Mouse (Mus musculus) adrenal gland, postnatal 14 days (tissue): ENCODE data around the gene Pdhb. TPM values are rescaled to one million over a fixed set of nuclear protein-coding genes. Genes with fewer than 3 reads are reported as not detected.
A peak's percentile ranks its signal among the peaks of the same experiment; 100 is the strongest.

Experiments
- DNase-seq: peaks from one replicate; pipeline ENCODE4 v3.0.0; 2021; ENCODE audit warnings: mixed read lengths
- total RNA-seq: library from RNA; stranded (reverse); gene quantifications from 2 replicates; pipeline ENCODE4 v1.2.3, GENCODE M21; 2021

Pdhb gene
- total RNA-seq, 1 experiment from 2014 or later: 471 TPM

DNA sequence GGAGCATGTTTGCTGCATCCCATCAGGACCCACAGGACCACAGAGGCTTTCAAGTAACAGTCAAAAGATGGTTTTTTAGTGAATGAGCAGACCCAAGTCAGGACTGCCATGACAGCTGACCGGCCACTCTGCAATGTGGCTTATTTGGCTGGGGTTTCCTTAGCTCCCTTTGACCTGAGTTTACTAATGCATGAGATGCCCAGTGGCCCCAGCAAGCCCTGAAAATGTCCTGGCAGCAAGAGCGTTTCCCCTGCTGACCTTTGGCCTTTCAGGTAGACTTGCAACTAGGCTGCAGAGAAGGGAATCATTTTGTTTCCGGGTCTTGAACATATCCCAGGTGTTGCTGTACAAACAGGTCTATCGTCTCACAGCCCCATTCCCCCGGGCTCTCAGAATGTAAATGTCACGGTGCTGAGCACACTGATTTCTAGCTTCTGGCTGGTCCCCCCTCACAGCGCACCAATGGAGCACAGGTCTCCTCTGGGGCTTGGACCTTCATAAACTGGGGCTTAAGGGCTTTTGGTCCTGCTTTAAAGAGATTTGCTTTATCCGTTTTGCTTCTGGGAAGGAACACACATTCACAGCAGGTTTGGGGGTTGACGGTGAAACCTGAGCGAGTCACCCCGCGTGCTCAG, 18.6 kb upstream of the Pdhb start:
- DNase-seq: no peak

DNA sequence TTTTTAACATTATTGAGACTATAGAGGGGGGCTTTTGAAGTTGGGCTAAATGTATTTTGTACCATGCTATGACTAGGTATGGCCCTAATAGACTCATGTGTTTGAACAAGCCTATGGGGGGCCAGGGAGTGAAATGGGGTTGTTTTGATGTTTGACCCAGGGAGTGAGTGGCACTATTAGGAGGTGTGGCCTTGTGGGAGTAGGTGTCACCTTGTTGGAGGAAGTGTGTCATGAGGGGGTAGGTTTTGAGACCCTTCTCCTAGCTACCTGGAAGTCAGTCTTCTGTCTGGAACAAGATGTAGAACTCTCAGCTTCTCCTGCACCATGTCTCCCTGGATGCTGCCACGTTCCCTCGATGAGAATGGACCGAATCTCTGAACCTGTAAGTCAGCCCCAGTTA, 17.7 kb upstream of the Pdhb start:
- DNase-seq: no peak

DNA sequence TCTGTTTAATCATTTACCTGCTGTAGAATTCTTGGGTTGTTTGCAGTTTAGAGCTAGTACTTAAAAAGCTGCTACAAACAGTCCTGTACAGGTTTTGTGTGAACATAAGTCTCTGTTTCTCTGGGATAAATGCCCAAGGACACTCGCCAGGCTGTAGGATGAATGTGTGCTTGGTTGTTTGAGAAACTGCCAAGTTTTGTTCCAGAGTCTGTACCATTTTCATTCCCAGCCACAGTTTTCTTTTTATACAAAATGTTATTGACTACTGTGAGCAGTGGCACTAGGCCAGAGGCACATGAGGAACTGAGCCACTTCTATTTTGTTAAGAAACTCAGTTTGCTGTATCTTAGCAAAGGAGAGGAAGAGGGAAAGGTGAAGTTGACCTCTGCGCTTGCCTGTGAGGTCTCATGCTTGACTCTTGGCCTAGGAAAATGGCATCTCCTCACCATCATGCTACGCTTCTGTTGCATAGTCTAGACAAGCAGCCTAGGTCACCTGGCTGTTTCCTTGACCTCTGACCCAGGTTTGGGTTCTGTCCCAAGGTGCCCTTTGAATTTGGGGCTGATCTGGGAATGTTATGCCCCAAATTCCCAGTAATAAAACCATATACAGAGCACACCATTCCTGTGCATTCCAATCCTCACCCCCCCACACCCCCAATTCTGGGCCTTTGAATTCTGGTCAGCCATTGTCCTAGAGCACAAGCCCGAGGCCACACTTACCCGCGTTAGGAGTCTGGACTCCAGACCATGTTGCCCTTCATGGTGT, 13.6 kb upstream of the Pdhb start:
- DNase-seq: peak; percentile 45

DNA sequence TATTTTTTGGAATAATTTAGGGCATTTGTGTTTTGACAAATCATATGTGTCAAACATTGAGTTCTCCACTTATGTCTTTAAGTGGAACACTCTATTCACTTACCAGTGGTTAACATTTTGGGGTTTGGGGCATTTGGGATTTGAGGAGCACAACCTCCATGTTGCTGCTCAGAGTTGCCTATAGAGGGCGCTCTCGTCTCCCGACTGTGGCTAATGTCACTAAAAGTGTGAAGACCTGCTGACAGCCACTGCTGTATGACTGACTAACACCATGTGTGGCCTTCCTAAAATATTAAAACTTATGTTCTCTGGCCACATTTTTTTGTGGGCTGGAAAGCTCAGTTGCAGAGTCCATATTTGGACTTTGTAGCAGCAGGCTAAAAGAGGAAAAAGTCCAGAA, 10.5 kb upstream of the Pdhb start:
- peak; percentile 26 for DNase-seq

DNA sequence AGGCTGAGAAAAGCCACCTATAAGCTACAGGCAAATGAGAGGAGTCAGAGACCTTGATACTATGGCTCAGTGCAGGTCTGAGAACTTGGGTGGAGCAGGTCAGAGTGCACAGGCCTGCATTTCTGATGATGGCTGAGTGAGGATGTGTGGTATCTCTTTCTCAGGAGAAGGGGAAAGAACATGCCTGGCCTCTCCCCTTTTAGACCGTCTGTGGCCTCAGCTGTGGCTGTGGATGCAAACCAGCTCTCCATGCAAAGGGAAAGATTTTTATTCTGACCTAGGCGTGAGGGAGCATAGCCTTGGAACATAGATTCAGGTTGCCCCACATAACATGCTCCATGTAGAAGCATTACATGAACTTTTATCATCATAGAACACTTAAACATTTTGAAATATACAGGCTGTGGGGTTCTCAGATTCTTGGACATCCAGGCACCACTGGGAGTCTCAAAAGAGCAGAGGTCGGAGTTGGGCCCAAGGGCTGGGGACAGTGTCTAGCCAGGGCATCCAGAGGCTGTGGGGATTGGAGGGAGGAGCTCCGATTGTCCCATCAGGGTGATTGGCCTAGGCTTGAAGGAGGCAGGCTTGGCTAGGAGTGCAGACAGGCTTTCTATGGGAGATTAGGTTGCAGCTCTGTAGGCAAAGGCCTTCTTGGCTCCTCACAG, 7.7 kb upstream of the Pdhb start:
- DNase-seq: no peak

DNA sequence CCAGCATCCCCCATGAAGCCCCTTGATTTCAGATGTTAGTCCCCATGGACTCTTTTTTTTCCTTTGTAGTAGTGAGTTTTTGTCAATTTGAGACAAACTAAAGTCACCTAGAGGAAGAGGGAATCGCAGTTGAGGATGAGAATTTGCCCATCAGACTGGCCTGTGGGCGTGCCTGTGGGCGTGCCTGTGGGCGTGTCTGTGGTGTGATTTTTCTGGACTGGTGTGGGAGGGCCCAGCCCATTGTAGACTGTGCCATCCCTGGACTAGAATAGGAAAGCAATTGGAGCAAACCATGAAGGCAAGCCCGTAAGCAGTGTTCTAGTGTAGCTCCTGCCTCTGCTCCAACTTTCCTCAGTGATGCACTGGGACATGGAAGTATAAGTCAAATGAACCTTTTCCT, 3.4 kb upstream of the Pdhb start:
- DNase-seq: peak; percentile 58

DNA sequence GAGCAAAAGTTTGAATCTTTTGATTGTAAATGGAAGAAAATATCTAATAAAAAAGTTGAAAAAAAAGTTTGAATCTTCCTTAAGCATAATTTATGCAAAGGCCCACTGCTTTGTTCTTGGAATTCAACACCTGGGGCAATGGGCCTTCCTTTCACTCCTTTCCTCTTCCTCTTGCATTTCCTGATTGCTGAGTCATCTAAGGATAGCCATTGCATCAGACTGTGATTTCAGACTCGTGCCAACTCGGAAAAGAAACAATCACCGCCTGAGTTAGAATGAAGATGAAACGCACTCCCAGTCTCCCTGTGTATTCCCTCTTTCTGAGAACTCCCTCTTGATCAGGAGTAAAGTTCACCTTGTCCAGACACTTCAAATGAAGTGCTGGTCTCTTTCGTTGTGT, 1.8 kb upstream of the Pdhb start:
- peak; percentile 27 for DNase-seq

DNA sequence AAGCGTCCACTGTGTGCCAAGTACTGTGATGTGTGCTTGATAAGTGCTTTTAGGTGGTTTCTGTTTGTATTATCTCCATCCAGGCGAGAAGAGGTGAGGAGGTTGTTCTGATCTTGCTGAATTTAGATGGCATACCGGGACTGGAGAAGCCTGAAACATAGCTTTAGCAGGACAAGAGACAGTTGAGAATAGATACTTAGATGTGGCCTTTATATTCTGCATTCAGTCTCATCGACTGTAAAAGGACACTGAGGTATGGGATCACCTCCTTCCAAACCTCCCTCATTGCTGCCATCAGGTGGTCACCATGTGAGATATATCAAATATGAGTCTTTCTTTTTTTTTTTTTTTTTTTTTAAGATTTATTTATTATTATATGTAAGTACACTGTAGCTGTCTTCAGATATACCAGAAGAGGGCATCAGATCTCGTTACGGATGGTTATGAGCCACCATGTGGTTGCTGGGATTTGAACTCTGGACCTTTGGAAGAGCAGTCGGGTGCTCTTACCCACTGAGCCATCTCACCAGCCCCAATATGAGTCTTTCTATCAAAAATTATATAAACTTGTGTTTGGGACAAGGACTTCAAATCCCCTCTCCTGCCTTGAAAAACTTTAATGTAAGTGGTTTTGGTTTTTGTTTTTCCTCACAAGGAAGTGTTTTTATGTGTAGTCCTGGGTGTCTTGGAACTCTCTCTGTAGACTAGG, 871 bp upstream of the Pdhb start:
- DNase-seq: peak; percentile 53

DNA sequence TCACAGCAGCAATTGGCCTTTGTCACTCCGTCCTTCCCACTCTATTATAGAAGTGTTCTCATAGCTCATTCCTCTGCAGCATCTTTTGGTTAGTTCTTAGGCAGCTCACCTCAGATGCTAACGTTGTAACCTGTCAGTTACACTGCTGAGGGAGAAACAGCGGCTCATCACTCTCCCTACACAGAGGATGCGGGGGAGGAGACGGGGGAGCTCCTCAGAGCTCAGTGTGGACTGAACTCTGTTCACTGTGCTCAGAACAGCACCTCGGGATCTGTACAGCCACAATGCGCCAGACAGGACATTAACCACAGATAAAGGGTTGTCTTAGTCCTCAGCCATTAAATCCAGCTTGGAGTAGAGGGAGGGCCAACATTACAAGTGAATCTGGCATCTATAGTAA, 8.4 kb downstream of the Pdhb start:
- no peak for DNase-seq

DNA sequence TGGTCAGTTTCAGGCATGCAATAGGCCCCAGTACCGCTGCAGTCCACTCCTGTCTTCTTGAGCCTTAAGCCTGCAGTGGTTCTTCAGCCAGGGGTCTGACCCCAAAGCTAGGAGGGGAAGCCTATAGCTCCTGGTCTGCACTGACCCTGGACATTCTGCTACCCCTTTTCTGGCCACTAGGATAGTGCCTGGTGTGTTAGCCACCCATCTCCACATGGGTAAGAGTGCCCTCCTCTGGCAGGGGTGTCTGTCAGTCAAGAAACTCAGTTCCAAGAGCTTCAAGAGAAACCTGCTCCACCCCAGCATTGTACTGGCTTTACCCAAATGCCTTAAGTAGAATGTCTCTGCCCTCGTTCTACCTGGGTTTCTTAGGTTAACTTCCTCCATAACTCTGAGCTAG, 11.0 kb downstream of the Pdhb start:
- peak; percentile 72 for DNase-seq

DNA sequence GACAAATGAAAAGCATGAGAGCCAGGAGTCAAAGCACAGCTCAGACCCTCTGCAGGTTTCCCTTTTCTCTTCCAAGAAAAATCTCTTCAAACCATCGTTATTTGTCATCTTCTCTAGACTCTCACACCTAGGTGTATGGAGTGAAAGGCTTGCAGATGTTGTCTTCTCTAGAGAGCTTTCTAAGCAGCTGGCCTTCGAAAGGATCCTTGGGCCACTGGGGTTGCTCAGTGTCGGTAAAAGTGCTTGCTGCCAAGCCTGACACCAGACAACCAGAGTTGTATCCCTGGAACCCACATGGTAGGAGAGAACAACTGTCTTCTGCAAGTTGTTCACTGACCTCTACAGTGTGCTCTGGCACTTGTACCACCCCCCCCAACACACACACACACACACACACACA, 13.7 kb downstream of the Pdhb start:
- no peak for DNase-seq

DNA sequence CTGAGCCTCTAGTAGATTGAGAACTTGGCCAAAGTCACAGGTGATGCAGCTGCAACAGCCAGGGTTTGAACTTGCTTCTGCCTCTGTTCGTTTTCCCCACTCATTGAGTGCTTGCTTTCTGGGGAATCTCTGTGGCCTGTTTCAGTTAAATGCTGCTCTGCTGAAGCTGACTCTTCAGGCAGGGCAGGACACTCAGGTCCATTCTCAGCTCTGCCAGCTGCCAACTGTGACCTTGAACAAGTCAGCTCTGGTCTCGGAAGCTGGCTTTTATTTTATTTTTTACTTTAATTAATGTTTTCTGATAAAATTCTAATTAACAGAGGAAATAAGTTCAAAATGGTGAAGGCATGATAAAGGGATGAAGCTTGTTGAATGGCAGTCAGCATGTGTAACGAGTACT, 14.1 kb downstream of the Pdhb start:
- peak; percentile 29 for DNase-seq

DNA sequence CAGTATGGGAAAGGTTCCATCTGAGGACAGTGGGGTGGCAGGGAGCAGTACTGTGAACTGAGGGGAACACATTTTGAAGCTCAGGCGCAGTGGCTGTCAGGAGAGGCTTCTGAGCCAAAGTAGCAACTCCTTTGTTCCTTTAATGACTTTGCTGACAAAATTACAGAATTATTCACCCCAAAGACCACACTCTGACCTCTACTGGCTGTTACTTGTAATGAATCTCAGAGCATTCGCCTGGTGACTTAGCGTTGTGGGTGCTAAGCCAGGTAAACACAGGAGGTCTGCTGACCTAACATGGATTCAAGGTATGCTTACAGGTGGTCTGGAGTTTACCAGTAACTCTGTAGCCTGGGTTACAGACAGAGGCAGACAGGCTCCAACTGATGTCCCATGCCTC, 15.9 kb downstream of the Pdhb start:
- DNase-seq: no peak

DNA sequence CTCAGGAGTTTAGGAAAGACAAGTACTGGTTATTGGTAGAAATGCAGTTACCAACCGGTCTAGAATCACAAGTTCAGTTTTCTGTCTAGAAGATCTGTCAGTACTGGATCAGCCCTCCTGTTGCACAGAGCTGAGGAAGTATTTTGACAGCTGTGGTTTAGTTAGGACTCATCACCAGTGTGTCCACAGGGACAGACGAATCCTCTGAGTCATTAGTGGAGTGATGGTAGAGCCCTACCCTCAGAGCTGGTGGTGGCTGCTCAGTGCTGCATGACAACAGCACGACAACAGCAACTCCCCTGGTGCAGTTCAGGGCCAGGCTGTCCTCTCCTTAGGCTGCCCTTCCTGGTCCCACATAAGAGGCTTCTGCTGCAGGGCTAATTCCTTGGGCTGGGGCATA, 18.8 kb downstream of the Pdhb start:
- no peak for DNase-seq

DNA sequence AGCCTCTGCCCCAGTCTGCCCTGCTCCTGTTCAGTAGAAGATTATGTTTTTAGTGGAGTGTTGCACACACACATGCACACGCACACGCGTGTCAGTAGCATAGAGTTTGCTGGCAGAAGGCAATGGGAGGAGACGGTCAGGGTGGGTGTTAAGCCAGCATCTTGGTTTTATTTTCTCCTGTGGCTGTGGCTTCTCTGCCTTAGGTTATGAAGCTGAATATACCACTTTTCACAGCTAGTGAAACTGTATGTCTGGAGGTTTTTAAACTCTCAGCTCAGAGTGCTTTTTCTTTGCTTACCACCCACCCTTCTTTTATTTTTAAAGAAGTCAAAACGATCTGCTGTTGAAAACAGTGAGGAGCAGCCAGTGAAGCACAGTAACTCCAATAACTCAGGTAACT, 21.1 kb downstream of the Pdhb start:
- DNase-seq: no peak

DNA sequence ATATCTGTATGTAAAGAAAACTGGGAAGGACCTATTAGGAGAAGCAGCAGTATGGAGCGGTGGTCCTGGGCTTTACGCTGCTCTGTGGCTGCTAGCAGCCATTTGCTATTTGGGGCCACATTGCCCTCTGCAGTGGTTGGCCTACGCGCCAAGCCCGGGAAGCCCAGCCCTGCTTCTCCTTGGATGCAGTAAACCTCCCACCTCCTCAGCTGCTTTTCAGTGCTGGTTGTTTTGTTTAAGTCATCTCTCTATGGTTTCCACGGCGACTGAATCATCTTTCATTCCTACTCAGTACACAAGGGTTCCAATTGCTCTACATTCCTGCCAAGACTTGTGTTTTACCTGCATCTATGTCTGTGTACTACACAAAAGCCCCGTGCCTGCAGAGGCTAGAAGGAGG, 24.0 kb downstream of the Pdhb start:
- no peak for DNase-seq

DNA sequence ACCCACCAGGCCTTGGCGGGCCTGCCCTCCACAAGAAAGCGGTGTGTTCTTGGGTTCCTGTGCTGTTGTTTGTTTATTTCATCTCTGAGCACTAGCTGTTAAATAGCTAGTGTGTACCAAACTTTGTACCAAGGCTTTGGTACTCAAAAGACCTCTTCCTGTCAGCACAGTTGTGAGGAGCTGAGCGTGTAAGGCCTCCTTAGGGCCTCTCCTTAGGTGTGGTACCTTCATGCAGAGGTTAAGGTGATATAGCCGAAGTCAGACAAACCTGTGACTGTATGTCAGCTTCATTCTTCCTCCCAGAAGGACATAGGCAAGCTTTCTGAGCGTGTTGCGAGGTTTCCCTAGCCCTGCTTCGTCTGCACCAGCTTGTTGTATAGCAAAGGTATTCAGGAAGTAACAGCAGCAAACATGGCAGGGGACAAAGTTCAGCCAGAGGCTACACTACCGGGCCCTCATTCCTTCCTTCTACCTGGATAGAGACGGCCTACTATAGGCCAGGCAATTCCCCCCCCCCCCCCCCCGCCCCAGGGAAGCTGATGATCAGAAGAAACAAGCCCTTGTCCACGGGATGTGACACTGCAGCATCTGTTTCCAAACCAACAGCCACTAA, 26.1 kb downstream of the Pdhb start:
- DNase-seq: no peak

DNA sequence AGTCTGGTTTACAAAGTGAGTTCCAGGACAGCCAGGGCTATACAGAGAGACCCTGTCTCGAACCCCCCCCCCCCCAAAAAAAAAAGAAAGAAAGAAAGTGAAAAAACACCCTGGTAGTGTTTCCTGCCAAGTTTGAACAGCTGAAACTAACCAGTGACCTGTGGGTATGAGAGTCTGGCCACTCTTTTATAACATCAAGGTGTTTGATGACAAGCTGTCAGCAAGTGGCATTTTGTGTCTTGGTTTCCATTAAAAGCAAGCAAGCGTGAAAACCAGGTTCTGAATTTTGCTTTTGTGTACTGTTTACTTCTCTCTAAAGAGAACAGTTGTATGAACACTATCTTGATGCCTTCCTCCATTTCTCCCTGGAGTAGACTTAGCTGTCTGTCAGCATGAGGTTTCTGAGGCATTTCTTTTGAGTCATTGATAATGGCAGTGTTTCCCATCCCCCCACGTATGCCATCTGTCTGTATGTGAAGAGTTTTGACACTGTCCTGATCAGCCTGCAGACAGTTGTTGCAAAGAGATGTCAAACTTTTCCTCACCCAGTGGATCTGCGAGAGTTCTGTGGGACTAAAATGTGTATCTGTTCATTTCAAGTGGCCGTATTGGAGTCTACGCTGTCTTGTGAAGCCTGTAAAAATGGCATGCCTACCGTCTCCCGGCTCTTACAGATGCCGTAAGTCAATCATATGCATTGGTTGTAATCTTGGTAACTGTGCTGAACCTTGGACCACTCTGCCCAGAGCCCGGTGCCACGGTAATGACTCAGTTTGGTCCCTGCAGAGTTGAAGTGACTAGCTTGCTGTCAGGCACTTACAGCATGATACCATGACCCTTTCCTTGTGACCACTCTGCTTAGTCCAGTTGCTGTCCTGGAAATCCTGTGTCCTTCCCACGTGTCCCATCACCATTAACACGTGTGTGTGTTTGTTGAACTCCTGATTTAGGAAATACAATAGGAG, 26.9 kb downstream of the Pdhb start:
- no peak for DNase-seq

DNA sequence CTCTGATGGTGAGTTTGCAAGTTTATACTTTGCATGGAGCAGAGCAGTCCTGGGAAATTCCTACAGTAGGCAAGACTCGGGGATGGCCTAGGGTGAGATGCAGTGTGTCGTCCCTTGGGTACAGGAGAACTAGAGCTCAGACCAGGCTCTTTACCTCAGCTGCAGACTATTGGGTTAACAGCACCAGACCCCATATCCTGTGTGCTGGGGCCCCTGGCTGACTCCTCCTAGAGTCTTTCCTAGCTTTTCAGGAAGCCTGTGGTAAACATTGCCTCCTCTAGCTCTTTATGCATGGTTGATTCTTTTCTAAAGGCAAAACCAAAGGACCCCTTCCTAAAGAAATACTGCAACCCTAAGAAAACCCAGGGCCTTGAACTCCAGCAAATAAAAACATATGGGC, 31.7 kb downstream of the Pdhb start:
- DNase-seq: no peak

DNA sequence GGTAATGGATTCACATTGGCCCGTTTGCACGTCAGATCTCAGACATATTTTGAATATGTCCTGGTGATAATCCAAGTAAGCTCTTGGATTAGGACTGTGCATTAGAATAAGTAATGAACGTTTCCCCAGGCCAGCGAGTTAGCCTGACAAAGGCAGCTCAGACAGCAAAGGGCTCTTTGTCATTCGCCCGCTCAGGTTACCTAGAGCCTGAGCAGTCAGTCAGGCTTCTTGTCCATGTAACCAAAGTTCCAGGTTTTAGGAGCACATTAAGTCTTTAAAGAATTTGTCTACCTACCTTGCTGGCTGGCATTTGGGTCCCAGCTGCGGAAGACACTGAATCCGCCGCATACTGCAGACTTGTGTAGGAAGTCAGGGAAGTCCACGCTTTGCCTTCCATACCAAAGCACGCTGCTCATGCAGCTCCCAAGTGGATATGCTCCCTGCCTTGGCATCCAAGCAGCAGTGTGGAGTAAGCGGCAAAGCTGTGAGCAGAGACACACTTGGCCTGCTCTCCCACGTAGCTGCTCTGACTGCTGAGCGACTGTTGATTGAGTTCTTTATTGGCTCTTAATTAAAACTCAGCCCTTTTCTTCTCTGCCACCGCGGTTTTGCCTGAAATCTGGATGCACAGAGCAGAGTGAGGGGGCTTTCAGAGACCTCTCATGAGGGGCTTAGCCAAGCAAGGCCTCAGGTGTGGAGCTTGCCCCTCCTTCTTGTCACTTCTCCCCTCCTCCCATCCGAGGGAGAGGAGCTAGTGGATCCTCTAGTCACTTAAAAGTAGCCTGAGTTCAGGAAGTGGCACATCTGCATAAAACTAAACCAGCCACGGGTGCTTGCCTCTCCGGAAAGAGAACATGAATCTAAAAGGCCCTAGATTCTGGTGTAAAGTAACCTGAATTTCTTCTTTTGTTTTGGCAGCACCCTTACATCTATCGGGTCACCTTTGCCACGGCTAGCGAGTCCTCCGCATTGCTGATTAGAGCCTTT, 32.8 kb downstream of the Pdhb start:
- no peak for DNase-seq
